Mouse (Mus musculus) adrenal gland (tissue): Measurements from ENCODE around the gene Dspp.

ENCODE experiments used
- intact Hi-C: fragments of 180-260 bp; cut with DNase I; formaldehyde crosslinking; loops from one replicate; pipeline ENCODE4 v1.15.1; 2025

Gene Dspp

GRCm38 (mm10) chr5:104195086-104195485 lies 24.6 kb downstream of the Dspp start:
- intact Hi-C loops, result no loop called here

DNA sequence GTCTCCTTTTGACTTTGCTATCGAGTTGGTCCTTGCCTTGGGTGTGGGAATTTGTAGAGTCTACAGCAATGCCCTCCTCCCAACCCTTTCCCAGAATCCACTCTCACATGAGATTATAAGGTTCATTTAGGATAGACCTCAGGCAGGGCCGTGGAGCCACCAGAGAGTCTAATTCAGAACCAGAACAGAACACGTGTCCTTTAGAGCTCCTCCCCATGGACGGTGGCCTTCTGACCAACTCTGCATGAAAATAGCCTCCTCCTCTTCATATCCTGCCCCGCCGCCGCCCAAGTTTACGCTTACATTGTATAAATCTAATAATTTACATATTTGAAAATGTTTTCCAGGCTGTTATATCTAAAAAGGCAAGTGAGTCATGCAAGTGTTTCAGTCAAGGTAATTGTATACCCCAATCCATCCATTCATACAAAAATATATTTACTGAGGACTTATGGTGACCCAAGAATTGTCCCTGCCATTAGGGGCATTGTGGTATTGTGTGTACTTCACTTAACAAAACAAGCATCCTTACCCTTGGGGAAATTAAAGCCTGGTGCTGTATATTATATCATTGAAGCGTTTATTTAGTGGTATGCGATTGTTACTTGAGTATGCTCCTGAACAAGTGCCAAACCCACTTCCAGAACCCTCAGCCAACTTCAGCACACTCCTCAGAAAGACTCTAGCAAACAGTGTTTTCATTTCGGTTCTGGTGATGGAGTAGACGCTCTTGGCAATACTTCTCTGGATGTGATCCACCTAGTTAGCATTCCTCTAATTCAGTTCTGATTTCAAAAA lies 30.8 kb downstream of the Dspp start:
- intact Hi-C loops, result no loop called here

DNA sequence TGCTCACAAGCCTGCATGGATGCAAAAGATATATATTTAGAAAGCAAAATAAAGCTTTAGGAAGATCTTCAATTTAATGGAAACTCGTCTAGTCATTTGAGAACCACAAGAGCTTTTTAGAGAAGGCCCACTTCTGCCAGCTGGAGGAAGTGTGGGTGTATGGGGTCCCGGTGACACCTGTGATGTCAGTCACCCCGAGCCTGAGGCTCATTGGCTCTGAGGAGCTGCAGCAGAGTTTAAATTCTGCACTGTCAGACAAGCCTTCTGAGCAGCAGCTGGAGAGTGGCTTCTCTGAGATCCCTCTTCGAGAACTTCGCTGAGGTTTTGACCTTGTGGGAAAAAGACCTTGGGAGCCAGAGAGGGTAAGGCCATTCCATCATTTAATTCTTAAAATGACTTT lies 31.8 kb downstream of the Dspp start, which contains the start of gene Dmp1:
TSS of gene Dmp1 (plus strand) at position 263 of the 400 bp plus-strand sequence.
- intact Hi-C loops, result no loop called here

DNA sequence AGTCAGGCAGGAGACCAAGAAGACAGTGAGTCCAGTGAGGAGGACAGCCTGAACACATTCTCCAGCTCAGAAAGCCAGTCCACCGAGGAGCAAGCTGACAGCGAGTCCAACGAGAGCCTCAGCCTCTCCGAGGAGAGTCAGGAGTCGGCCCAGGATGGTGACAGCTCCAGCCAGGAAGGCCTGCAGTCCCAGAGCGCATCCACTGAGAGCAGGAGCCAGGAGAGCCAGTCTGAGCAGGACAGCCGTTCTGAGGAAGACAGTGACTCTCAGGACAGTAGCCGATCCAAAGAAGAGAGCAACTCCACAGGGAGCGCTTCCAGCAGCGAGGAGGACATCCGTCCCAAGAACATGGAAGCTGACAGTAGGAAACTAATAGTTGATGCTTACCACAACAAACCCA lies 42.0 kb downstream of the Dspp start:
- intact Hi-C loops, result no loop called here

- intact Hi-C loops, result loop anchor here (1.0 to 5.0 kb wide), 3 partner anchors 87 to 228 kb away; no protein-coding TSS in a partner anchor
Observed at GRCm38 (mm10) chr5:104218926-104219325, 48.4 kb downstream of the Dspp start.

- intact Hi-C loops, result no loop called here
Observed at GRCm38 (mm10) chr5:104224299-104224698, 53.8 kb downstream of the Dspp start.

DNA sequence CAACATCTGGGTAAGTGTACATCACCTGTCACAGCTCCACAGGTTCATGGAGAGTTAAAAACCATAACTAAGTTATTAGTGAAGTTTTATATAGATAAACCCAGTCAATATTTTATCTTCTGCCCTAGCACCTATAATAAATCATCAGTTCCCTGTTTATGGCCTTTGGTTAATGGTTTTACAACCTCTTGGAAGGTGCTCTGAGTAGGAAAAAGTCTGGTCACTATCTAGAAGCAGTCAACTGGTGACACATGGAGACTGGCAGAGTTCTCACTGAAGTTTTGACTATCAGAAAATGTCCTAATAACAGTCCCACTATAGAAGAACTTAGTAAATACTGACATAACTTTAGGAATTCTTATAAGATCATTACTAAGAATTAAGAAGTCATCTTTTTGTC lies 54.2 kb downstream of the Dspp start:
- intact Hi-C loops, result no loop called here

- intact Hi-C loops, result no loop called here
Observed at GRCm38 (mm10) chr5:104228497-104228896, 58.0 kb downstream of the Dspp start.
